Mouse (Mus musculus) induced T-regulatory cell, adult 2 months (primary cell): ENCODE measurements around the gene Fam129c.

Source experiments
- DNase-seq: peaks from one replicate; pipeline ENCODE4 v3.0.0-alpha.2; 2012; ENCODE audit warnings: low read depth

Fam129c gene

GRCm38 (mm10) chr8:71610822-71611651 lies 13.6 kb downstream of the Fam129c start, which contains the start of gene Colgalt1:
Gene Colgalt1 (plus strand): TSS chr8:71610998.
- peak; percentile 99 for DNase-seq

DNA sequence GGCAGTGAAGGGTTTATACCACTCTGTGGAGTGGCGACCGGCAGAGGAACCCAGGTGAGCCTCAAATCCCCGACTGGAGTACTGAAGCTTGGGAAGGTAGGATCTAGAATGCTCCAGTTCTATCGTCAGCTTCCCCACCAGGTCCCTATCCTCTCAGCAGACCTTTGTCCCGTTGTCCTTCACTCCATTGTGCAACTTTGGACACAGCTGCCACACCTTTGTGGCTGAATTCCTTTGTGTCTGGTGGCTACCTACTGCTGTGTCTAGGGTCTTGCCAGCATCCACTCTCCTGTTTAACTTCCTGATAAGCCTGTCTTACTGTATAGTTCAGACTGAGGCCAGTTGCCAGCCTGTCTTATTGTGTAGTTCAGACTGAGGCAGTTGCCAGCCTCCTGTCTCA lies 14.7 kb downstream of the Fam129c start:
- DNase-seq: peak; percentile 15

- no peak for DNase-seq
These were observed 16.0 kb downstream of the Fam129c start for GRCm38 (mm10) chr8:71613418-71613817.

DNA sequence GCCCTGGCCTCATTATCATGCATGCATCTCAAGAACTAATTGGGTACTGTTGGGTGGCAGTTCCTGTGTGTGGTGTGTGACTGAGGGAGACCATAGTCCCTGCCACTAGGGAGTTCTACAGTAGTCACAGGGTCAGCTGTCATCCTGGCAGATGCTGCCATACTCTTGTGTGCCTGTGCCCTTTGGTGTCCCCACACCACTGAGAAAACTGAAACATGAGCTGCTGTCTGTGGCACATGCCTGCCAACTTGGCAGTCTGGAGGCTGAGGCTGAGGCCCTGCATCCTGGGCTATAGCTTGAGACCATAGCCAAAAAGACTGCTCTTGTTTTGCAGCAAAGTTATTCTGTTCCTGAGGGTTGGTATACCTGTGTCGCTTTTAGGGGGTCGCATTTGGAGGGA lies 22.3 kb downstream of the Fam129c start:
- DNase-seq: no peak

GRCm38 (mm10) chr8:71625088-71625487 lies 27.6 kb downstream of the Fam129c start:
- DNase-seq: no peak

- DNase-seq: no peak
These were observed 29.3 kb downstream of the Fam129c start for GRCm38 (mm10) chr8:71626753-71627152.

- DNase-seq: no peak
These were observed 30.0 kb downstream of the Fam129c start for GRCm38 (mm10) chr8:71627265-71628099.

DNA sequence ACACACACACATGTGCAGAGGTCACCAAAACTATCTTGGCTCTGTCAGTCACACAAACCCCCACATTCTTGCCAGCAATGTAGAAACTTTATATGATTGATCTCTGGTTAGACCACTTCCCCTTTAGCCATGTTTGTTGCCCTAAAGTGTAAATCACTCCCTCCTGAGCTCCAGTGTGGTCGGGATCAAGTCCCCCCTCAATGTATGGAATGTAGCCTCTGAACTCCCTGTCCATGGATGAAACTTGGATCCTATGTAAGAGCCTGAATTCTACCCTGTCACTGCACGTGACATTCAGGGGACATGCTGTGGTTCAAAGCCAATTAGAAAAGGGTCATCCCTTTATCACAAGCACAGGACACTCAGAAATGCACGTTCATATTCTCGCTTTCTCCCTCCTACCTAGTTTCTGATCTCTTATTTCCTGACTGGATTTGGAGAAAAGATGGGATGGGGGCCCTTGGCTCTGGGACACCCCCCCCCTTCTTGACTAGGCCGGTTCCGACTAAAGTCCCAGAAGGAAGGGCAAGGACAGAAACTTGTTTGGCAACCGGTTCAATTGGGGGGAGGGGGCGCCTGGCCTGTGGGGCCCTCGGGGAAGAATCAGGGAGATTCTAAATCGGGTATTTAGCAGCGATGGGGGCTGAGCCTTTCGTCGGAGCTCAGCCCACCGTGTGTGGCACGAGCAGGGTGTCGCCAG lies 31.1 kb downstream of the Fam129c start:
- peak; percentile 27 for DNase-seq

DNA sequence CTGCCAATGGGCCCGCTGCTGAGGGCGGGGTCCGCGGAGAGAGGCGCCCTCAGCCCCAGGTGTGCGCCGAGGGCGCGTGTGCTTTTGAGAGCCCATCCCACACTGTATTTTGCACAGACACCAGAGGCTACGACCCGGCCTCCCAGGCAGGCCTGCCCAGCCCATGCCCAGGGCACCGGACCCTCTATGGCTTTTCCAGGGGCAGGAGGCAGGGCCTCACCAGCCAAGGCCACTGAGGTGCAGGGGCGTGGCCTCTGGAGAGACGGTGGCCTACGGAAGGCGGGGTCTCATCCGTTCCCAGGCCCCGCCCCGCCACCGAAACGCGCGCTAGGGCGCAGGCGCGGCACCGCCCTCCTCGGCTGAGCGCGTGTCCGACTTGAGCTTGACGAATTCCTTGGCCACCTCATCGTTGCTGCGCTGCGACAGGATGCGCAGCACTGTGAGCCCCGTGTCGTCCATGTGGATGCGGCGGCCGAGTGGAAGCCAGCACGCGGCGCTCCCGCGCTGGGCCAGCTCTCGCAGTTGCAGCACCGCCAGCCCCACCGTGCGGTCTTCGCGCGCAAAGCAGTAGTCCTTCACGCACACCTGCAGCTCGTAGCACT lies 31.7 kb downstream of the Fam129c start:
- peak; percentile 96 for DNase-seq

DNA sequence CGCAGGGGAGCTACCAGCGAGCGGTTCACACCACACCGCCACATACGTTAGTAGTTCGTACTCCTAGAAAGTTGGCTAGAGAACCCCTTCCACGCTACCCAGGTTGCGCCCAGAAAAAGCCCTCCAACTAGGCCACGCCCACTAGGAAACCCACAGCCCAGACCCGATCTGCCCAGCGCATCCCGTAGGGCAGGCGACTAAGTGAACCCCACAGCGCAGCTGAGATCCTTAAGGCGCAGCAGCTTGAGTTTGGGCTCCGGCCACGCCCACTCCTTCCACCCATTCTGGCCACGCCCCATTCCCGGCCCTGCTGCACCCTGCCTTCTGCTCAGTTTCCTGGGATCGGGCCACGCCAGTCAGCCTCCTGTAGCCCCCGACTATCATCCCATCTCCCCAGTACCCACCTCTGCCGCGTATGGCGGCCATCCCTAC lies 32.3 kb downstream of the Fam129c start:
- peak; percentile 66 for DNase-seq

DNA sequence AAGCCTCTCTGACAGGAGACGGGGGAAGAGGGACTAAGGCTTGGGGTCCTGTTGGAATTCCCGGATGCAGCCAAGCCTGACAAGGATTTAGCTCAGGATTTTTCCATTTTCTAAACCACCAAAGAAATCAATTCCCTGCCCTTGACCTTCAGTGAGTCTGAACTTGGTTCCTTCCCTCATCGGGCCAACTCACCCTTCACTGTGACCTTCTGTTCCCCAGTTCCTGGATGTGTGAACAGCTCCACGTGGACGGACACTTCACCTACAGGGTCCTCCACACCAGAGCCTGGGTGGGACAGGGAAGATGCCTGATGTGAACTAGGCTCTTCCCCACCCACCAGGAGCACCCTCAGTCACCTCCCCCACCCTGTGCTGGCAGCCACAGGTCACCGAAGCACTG lies 33.3 kb downstream of the Fam129c start:
- DNase-seq: peak; percentile 22

DNA sequence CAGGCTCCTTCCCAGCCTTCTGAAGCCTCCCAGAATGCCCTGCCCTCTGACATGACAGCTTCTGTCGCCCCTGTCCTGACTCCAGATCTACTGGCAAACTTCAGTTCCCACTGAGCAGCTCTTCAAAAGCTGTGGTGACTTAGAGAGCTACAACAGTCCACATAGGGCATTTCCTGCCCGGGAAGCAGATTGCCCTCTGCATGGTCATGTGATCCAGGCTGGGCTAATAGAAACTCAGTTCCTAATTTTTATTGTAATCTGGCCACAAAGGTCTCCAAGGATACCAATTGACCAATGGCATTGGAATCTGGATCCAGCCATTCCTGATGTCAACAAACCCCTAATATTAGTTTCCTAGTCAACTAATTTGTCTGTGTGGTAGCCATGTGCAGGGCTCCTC lies 34.4 kb downstream of the Fam129c start:
- peak; percentile 18 for DNase-seq

GRCm38 (mm10) chr8:71633164-71633563 lies 35.7 kb downstream of the Fam129c start:
- peak; percentile 77 for DNase-seq

DNA sequence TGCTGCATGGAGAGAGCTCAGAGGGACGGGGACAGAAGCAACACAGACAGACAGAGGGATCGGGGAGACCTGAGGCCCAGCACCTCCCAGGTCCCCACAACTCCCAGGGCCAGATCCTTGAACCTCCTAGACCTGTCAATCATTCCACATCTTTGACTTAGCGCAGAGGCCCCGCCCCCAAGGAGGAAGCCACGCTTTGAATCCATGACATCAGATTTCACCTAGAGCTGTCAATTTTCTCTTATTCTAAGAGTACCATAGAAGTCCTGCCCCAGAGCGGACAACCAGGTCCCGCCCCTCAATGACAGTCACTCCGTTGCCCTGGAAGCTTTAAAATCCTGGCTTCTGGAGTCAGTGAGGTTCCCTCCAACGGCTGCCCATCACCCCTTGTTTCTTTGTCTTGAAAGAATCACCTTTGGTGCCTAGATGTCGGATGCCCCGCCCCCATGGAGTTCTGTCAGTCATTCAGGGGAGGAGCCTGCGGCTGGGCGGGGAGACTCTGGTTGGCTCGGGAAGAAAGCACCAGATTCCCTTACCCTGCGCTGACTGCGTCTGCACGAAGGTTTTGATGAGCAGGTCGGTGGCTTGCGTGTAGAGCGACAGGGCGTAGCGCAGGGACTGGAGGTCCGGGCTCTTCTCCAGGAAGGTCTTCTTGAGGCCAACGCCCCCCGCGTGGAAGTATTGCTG lies 36.7 kb downstream of the Fam129c start:
- peak; percentile 93 for DNase-seq

DNA sequence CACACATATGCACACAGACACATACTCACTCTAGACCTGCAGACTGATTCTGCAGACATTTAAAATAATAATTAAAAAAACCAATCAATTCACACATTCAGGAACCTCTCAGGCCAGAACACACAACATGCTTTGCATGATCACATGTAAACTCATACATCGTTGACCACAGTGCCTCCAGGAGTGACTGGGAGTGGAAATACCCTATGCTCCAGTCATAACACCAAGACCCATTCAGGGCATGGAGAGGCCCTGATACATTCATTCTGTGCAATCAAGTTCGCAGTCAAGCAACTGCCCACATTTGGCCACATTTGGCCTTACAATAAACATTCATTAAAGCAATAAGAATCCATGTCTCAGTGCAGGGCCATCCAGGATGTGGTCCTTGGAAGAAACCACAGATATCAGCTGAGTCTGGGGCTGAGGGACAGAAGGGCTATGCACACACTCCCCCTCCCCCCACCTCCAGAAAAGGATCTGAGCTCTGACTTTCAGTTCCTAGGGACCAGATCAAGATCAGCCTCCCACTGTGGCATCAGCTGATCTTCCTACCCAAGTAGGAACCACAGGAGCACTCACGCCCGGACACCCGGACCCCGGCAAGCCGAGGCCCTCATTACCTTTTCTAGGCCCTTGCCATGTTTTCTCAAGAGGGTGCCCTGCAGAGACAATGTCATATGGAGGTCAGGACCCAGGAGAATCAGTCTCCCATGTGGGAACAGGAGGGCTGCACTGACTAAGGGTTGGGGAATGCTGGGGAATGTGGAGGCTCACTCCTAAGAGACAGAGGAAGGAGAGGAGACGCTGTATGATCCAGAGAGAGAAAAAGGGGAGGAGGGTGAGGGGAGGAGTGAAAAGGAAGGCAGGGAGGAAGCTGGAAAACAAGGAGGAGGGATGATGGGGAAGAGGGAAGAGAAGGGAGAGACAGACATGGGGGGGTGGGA lies 40.0 kb downstream of the Fam129c start:
- no peak for DNase-seq

DNA sequence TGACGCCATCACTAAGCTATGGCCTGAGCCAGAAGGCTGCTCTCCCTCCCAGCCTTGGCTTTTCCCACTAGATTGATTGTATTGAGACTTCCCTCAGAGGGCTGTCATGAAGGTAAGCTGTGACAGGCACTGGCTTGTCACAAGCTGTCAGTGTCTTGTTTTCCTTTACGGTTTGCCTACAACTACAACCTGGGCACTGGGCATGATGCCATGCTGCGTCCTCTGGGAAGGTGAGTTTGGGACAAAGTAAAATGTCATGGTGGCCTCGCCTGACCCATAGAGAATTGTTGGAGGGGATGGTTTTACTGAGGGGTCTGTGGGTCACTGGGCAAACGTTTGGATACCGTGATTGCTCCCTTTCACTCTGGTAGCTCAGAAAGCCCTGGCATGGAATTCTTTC lies 40.9 kb downstream of the Fam129c start:
- DNase-seq: no peak

DNA sequence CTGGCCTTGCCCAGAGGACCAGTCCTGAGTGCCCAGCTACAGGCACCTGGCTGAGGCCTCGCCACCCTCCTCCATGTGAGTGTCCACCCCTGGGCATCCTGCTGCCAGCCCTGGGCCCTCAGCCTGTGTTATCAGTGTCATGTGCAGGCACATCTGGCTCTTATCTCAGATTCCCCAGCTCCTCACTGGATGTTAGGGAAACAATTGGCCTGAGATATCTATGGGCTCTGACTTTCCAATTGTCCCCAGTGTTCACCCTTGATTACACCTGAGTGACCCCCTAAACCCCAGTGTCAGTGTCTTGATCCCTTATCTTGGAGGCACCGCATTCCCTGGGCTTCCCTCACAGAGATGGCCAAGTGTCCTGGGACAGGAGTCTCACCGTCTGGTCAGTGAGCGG lies 41.9 kb downstream of the Fam129c start:
- DNase-seq: no peak

DNA sequence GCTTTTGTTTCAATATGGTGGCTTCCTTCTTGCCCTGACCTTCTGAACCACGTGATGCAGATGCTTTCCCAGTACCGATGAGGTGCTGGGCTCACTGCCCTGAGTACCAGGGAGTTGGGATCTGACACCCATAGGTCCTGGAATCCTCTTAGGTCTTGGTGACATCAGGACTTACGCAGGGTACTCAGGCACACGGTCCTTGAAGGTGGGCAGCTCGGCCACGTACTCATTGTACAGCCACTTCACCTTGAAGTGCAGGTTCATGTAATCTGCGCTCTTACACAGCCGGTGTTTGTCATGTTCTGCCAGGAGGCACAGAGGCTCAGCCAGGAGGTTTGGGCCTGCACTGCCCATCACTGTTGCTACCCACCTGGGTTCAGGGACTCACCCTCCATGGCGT lies 48.1 kb downstream of the Fam129c start:
- no peak for DNase-seq

DNA sequence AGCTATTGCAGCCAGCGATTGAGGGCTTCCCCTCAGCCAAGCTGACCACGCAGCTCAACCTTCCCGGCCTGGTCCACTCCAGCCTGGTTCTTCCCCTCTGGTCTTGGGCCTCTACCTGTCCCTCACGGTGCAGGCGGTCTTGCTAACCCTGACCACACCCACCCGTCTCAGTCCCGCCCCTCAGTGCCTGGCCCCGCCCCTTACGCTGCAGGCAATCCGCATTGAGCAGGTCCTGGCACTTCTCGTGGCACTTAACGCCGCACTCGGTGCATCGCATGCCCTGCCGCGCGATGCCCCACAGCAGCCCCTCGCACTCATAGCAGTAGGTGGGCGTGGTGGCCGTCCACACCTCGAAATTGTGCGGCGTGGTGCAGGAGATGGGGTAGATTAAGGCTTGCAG lies 57.2 kb downstream of the Fam129c start:
- DNase-seq: peak; percentile 76
